In genomic region chr11:44619887-44620693, GRCm38 (mm10) we compare ENCODE assay signal across 8 mouse cellular contexts. TPM values are rescaled to one million over a fixed set of nuclear protein-coding genes. Genes with fewer than 3 reads are reported as not detected.
A peak's percentile ranks its signal among the peaks of the same experiment; 100 is the strongest.
DNase-seq lines count a peak whose midpoint lies in the region; ATAC-seq and TF ChIP-seq lines count a peak whose summit lies in the region.

No protein-coding gene starts in this region.

- peak overlapping the region; percentile 18 for H3K27ac ChIP-seq in kidney, adult 2 months (ENCODE audit: insufficient read depth, low read depth, low read length)
- peak overlapping the region; percentile 98 for H3K27ac ChIP-seq in heart, adult 2 months
- H3K27ac ChIP-seq in kidney, postnatal 0 days, result 0 out of 2 replicates have a peak overlapping the region, but pooled peaks have one; percentile 11
- H3K27ac ChIP-seq in neural tube, embryonic 15.5 days (replicated peaks), result peak overlapping the region; percentile 87

- H3K4me1 ChIP-seq in kidney, adult 2 months (ENCODE audit: control insufficient read depth, insufficient read depth, low read length), result no peaks in the 10 kb centered on the region
- H3K4me1 ChIP-seq in heart, adult 2 months (ENCODE audit: control insufficient read depth, insufficient read depth, low read length), result no peaks in the 10 kb centered on the region
- H3K4me1 ChIP-seq in kidney, postnatal 0 days (replicated peaks; ENCODE audit: insufficient read depth, low read length), result peaks cover 8% of the 10 kb centered on the region; the same call in 1 of the 2 replicates
- H3K4me1 ChIP-seq in neural tube, embryonic 15.5 days, result peaks cover 40% of the 10 kb centered on the region

- no peak for TF ChIP-seq CTCF in kidney, adult 2 months (conservative IDR thresholded peaks at IDR 0.05; ENCODE audit: insufficient read depth, insufficient read length, low read depth, low read length)
- no peak for TF ChIP-seq CTCF in heart, adult 2 months (IDR thresholded peaks at IDR 0.05)
- TF ChIP-seq CTCF in kidney, postnatal 0 days (IDR thresholded peaks at IDR 0.05; ENCODE audit: low read depth), result no peak

- no peaks in the 10 kb centered on the region for H3K36me3 ChIP-seq in kidney, adult 2 months (ENCODE audit: control insufficient read depth, insufficient read depth, low read length)
- peaks cover 14% of the 10 kb centered on the region for H3K36me3 ChIP-seq in heart, adult 2 months (ENCODE audit: control insufficient read depth, insufficient read depth, low read length)
- no peaks in the 10 kb centered on the region for H3K36me3 ChIP-seq in kidney, postnatal 0 days (ENCODE audit: insufficient read depth, low read length)
- no peaks in the 10 kb centered on the region for H3K36me3 ChIP-seq in neural tube, embryonic 15.5 days

- H3K4me2 ChIP-seq in kidney, postnatal 0 days (ENCODE audit: low read length), result peak overlapping the region; percentile 72
- peak overlapping the region; percentile 91 for H3K4me2 ChIP-seq in neural tube, embryonic 15.5 days

- no peak for TF ChIP-seq EP300 in heart, adult 2 months (IDR thresholded peaks at IDR 0.05; ENCODE audit: insufficient read depth, low read depth, low read length)

- no peaks in the 10 kb centered on the region for H3K9me3 ChIP-seq in kidney, postnatal 0 days (replicated peaks; ENCODE audit: low read length)
- no peaks in the 10 kb centered on the region for H3K9me3 ChIP-seq in neural tube, embryonic 15.5 days (replicated peaks)

- H3K9ac ChIP-seq in heart, adult 2 months (ENCODE audit: low read depth, low read length), result peak overlapping the region; percentile 74
- H3K9ac ChIP-seq in kidney, postnatal 0 days (ENCODE audit: low read depth, low read length), result peak overlapping the region; percentile 59
- H3K9ac ChIP-seq in neural tube, embryonic 15.5 days (replicated peaks), result peak overlapping the region; percentile 60

- 9% methylated on average over 41 of the region's 41 CpGs for WGBS in kidney, adult 2 months
- 5% methylated on average over 41 of the region's 41 CpGs for WGBS in heart, adult 2 months
- 7% methylated on average over 41 of the region's 41 CpGs for WGBS in kidney, postnatal 0 days
- WGBS in neural tube, embryonic 15.5 days, result 4% methylated on average over 41 of the region's 41 CpGs

- intact Hi-C loops in heart, adult 2 months (cut with DNase I), result loop anchor here (2.0 to 10.0 kb wide), 4 partner anchors 42 to 205 kb away; no protein-coding TSS in a partner anchor

- DNase-seq in kidney, adult 2 months, result peak; percentile 26
- DNase-seq in kidney, adult 8-10 months, result no peak
- peak; percentile 37 for DNase-seq in brain, adult 2 months (ENCODE audit: low read depth, low spot score)
- peak; percentile 62 to 73 for DNase-seq in heart, adult 2 months
- peak; percentile 5 for DNase-seq in kidney, postnatal 0 days (ENCODE audit: low spot score)
- DNase-seq in layer of hippocampus, postnatal 14 days (ENCODE audit: low spot score in 2 of 2), result no peak
- DNase-seq in thymus, postnatal 36 days, result no peak

- no peak for ATAC-seq in kidney, postnatal 0 days (replicated peaks; ENCODE audit: low FRiP score, low read depth)
- ATAC-seq in neural tube, embryonic 15.5 days (ENCODE audit: low FRiP score), result no peak

- H3K27me3 ChIP-seq in kidney, adult 2 months (replicated peaks; ENCODE audit: control insufficient read depth, insufficient read depth, low read length), result no peaks in the 10 kb centered on the region; the same call in 1 of the 2 replicates
- H3K27me3 ChIP-seq in heart, adult 2 months (ENCODE audit: control insufficient read depth, insufficient read depth, low read length), result 0 out of 2 replicates have a peak, but pooled peaks cover 1% of the 10 kb centered on the region
- H3K27me3 ChIP-seq in kidney, postnatal 0 days (ENCODE audit: insufficient read depth, low read length), result peaks cover 14% of the 10 kb centered on the region
- peaks cover 8% of the 10 kb centered on the region; the same call in 1 of the 2 replicates for H3K27me3 ChIP-seq in neural tube, embryonic 15.5 days (replicated peaks)

- H3K4me3 ChIP-seq in kidney, adult 2 months (ENCODE audit: insufficient read depth, low read depth, low read length), result peak overlapping the region; percentile 55
- peak overlapping the region; percentile 73 for H3K4me3 ChIP-seq in heart, adult 2 months
- peak overlapping the region; percentile 72 for H3K4me3 ChIP-seq in kidney, postnatal 0 days (replicated peaks; ENCODE audit: low read depth, low read length)
- peak overlapping the region; percentile 69 for H3K4me3 ChIP-seq in neural tube, embryonic 15.5 days (replicated peaks)

- no peak for TF ChIP-seq POLR2A in kidney, adult 2 months (IDR thresholded peaks at IDR 0.05; ENCODE audit: low read depth, low read length)
- peak; percentile 50; the same call in 1 of the 2 replicates for TF ChIP-seq POLR2A in heart, adult 2 months (IDR thresholded peaks at IDR 0.05; ENCODE audit: insufficient read depth, low read depth, low read length)

- H3K79me2 ChIP-seq in heart, adult 2 months (replicated peaks; ENCODE audit: control insufficient read depth, insufficient read depth, low read length), result no peaks in the 10 kb centered on the region

RNA-seq across cellular contexts. Expression of gene Ebf1, which starts 3.0 kb away (rescaled TPM):
- 11.9 and 12.2 TPM in 2 replicates for polyA plus RNA-seq in kidney, adult 2 months (2012; rRNA removed)
- 10 to 100 TPM; 11.4 to 12.2 TPM for total RNA-seq in heart, adult 2 months (2021)
- 13.6 and 16.8 TPM in 2 replicates for polyA plus RNA-seq in heart, adult 2 months (2012; rRNA removed)
- polyA plus RNA-seq in kidney, postnatal 0 days (2015; fragmentation: Nextera tagmentation; extraction: Ambion mirVana), result 18.5 and 19.6 TPM in 2 replicates
- 157 and 168 TPM in 2 replicates for polyA plus RNA-seq in neural tube, embryonic 15.5 days (2015; fragmentation: Nextera tagmentation; extraction: Ambion mirVana)
- 1 to 10 TPM; 4.8 to 6.1 TPM for total RNA-seq in layer of hippocampus, postnatal 14 days (2021)

Comparison
In these comparisons a context has a peak if more than half of its experiments do, and no peak if none do; other contexts are left out.
1. DNase-seq: peak in kidney, adult 2 months (single experiment), brain, adult 2 months (single experiment), heart, adult 2 months (2 of 2) and kidney, postnatal 0 days (single experiment); none in kidney, adult 8-10 months (0 of 2), layer of hippocampus, postnatal 14 days (0 of 2) and thymus, postnatal 36 days (0 of 2).
2. H3K27ac ChIP-seq: peak in every context shown above with its lines; median percentile 98 in heart, adult 2 months; 87 in neural tube, embryonic 15.5 days; 18 in kidney, adult 2 months; 11 in kidney, postnatal 0 days.
3. Peak in every context shown above with its lines, with median percentiles within 50 percentile points of each other: H3K4me3 ChIP-seq and H3K9ac ChIP-seq.